Comparison of ENCODE assay signal across 30 mouse cellular contexts in the genomic region with DNA sequence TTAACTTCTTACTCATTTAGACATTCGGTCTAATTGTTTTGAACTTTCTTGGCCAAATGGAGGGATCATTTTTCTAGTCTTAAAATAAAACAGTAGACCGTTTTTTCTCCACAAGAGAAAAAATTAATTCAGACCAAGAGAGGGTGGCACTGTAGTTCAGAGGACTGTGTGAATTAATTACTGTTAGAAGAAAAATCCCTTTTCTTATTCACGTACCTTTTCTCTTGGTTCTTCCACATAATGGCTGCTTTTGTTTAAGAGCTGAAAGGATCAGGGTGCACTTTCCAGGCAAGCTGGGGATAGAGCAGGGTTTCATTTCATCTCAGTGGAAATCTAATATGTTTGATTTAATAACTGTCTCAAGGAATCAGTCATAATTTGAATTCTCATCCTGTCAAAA.
"Had no signal": no experiment of that assay in that cellular context is flagged by ENCODE, and none has a peak within 500 bp of the region (broad histone marks: within the 10 kb centered on the region; RNA-seq: fewer than 3 reads in every experiment).

No protein-coding gene starts in this region.

- DNase-seq: gastrocnemius, adult 2 months; gastrocnemius, postnatal 10 days; gastrocnemius, postnatal 25 days; heart, adult 18-20 months; heart, postnatal 10 days; heart, postnatal 4 days; kidney, adult 2 months; kidney, adult 9 months; kidney, postnatal 14 days; kidney, postnatal 36 days; layer of hippocampus, adult 9-11 months; layer of hippocampus, postnatal 36 days; liver; liver, embryonic 13.5 days had no signal

- H3K27me3 ChIP-seq: heart, embryonic 12.5 days; hindbrain, embryonic 12.5 days; intestine, embryonic 15.5 days; kidney, embryonic 15.5 days; limb, embryonic 12.5 days; liver, embryonic 13.5 days; liver, embryonic 15.5 days had no signal

- H3K4me2 ChIP-seq: heart, embryonic 12.5 days; hindbrain, embryonic 12.5 days; hindbrain, embryonic 14.5 days; intestine, embryonic 15.5 days; kidney, embryonic 15.5 days; limb, embryonic 12.5 days; liver, embryonic 11.5 days; liver, embryonic 13.5 days; liver, embryonic 15.5 days had no signal

- H3K36me3 ChIP-seq: heart, embryonic 10.5 days; heart, embryonic 12.5 days; hindbrain, embryonic 10.5 days; hindbrain, embryonic 12.5 days; intestine, embryonic 15.5 days; kidney, embryonic 15.5 days; limb, embryonic 10.5 days; limb, embryonic 12.5 days; liver, embryonic 13.5 days; liver, embryonic 15.5 days had no signal

- H3K9ac ChIP-seq: heart, embryonic 12.5 days; hindbrain, embryonic 12.5 days; hindbrain, embryonic 14.5 days; intestine, embryonic 15.5 days; kidney, embryonic 15.5 days; limb, embryonic 12.5 days; liver, embryonic 13.5 days; liver, embryonic 15.5 days had no signal

- H3K4me3 ChIP-seq: gastrocnemius, adult 2 months; heart, embryonic 10.5 days; heart, embryonic 12.5 days; hindbrain, embryonic 10.5 days; hindbrain, embryonic 12.5 days; intestine, embryonic 15.5 days; kidney, embryonic 15.5 days; left cerebral cortex, adult 2 months; limb, embryonic 10.5 days; limb, embryonic 12.5 days; liver, embryonic 13.5 days; liver, embryonic 15.5 days had no signal

- H3K4me1 ChIP-seq: heart, embryonic 10.5 days; heart, embryonic 12.5 days; hindbrain, embryonic 10.5 days; intestine, embryonic 15.5 days; kidney, embryonic 15.5 days; limb, embryonic 10.5 days; limb, embryonic 12.5 days; liver, embryonic 13.5 days; liver, embryonic 15.5 days had no signal

- ATAC-seq: hindbrain, embryonic 16.5 days; inflammation-experienced regulatory T-cells, adult 6 months; intestine, embryonic 15.5 days; intestine, postnatal 0 days had no signal

- H3K27ac ChIP-seq: gastrocnemius, adult 2 months; heart, embryonic 10.5 days; hindbrain, embryonic 10.5 days; hindbrain, embryonic 12.5 days; hindbrain, embryonic 14.5 days; intestine, embryonic 15.5 days; kidney, embryonic 15.5 days; kidney, postnatal 0 days; left cerebral cortex, adult 2 months; limb, embryonic 10.5 days; limb, embryonic 12.5 days; liver, embryonic 13.5 days; liver, embryonic 15.5 days had no signal

- H3K9me3 ChIP-seq: heart, embryonic 10.5 days; heart, embryonic 12.5 days; hindbrain, embryonic 10.5 days; hindbrain, embryonic 12.5 days; intestine, embryonic 15.5 days; kidney, embryonic 15.5 days; limb, embryonic 10.5 days; limb, embryonic 12.5 days; liver, embryonic 13.5 days; liver, embryonic 15.5 days had no signal
